Mouse (Mus musculus): Measurements from ENCODE around the gene Mapk8. TPM values are rescaled to one million over a fixed set of nuclear protein-coding genes. Genes with fewer than 3 reads are reported as not detected.

The Mapk8 gene
- total and polyA plus RNA-seq, 3 experiments: 27.5 to 47.5 TPM; not detected in 1

DNA sequence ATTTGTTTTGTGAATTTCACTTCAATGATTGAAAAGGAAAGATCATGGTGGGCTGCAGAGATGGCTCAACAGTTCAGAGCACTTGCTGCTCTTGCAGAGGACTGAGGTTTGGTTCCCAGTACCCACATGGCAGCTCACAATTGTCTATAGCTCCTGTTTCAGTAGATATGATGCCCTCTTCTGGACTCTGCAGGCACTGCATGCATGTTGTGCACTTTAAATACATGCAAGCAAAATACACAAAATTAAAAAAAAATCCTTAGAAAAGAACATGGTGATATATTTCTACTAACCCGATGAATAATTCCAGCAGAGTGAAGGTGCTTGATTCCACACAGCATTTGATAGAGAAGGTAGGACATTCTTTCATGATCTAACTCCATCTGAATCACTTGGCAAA, 44.6 kb downstream of the Mapk8 start:
- TF ChIP-seq SIN3A (IDR thresholded peaks at IDR 0.05; ENCODE audit: low read length) (no peak), CTCF (IDR thresholded peaks at IDR 0.05 in 2 of 3, conservative IDR thresholded peaks at IDR 0.05 in 1 of 3; ENCODE audit: control insufficient read depth in 1 of 3, insufficient read depth in 1 of 3, low read depth in 2 of 3, low read length in 3 of 3, poor library complexity in 1 of 3, severe bottlenecking in 1 of 3) (peak; percentile 13 to 65 (median 38); a peak in 4 of 6 replicates), SMC3 (IDR thresholded peaks at IDR 0.05; ENCODE audit: low read depth, low read length) (peak; percentile 17; the same call in 1 of the 2 replicates)
- H3K9ac ChIP-seq (ENCODE audit: control insufficient read depth, low read depth, low read length, poor library complexity, severe bottlenecking): no peak overlapping the region
- no peaks in the 10 kb centered on the region for H3K27me3 ChIP-seq (ENCODE audit: control insufficient read depth in 1 of 2, insufficient read depth in 2 of 2, low read length in 2 of 2)
- H3K79me2 ChIP-seq (ENCODE audit: control insufficient read depth, insufficient read depth, low read length, poor library complexity): no peaks in the 10 kb centered on the region; the same call in 1 of the 2 replicates
- peaks cover 0 to 8% of the 10 kb centered on the region in 2 experiments; a peak in 2 of 4 replicates for H3K36me3 ChIP-seq (ENCODE audit: control insufficient read depth in 1 of 2, insufficient read depth in 2 of 2, low read length in 2 of 2)
- H3K4me1 ChIP-seq (ENCODE audit: control insufficient read depth in 1 of 2, insufficient read depth in 2 of 2, low read length in 2 of 2): no peaks in the 10 kb centered on the region
- peak; percentile 61 for DNase-seq (ENCODE audit: low read depth, low spot score)
- no peak overlapping the region for H3K4me3 ChIP-seq (ENCODE audit: control insufficient read depth in 1 of 2, insufficient read depth in 1 of 2, low read depth in 2 of 2, low read length in 2 of 2)
- no peak overlapping the region for H3K27ac ChIP-seq (ENCODE audit: control insufficient read depth, low read depth, low read length)
- no peaks in the 10 kb centered on the region for H3K9me3 ChIP-seq (replicated peaks; ENCODE audit: insufficient read depth, low read length)

DNA sequence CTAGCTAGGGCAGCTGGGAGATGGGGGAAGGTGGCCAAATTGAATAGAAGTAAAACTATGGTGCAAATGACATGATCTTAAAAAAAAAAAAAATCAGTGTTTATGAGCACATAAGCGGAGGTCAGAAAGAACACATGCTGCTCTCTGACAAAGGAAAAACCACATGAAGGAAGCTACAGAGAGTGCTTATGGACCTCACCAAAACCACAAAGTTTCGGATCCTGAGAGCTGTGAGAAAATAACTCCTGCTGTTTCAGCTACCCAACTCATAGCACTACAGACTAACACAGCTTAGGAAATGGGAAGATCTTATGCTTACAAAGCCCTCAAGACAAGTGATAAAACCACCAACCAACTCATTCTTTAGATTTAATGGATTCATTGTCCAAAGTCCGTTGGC, 46.9 kb downstream of the Mapk8 start:
- TF ChIP-seq TCF12 (IDR thresholded peaks at IDR 0.05; ENCODE audit: low read depth, low read length) (no peak), SIN3A (IDR thresholded peaks at IDR 0.05; ENCODE audit: low read length) (no peak), HCFC1 (IDR thresholded peaks at IDR 0.05; ENCODE audit: low read depth, low read length) (no peak), CHD1 (IDR thresholded peaks at IDR 0.05; ENCODE audit: low read depth, low read length) (no peak), TAL1 (IDR thresholded peaks at IDR 0.05; ENCODE audit: low read length) (no peak), SMC3 (IDR thresholded peaks at IDR 0.05; ENCODE audit: low read depth, low read length) (no peak), E2F4 (IDR thresholded peaks at IDR 0.05; ENCODE audit: borderline replicate concordance, low read depth, low read length) (no peak), GATA1 (IDR thresholded peaks at IDR 0.05; ENCODE audit: low read depth, low read length) (no peak), MAX (IDR thresholded peaks at IDR 0.05; ENCODE audit: low read length) (no peak), POLR2AphosphoS2 (IDR thresholded peaks at IDR 0.05; ENCODE audit: low read length) (no peak), RCOR1 (IDR thresholded peaks at IDR 0.05; ENCODE audit: low read depth, low read length) (no peak), MAZ (IDR thresholded peaks at IDR 0.05; ENCODE audit: low read depth, low read length) (no peak), JUND (IDR thresholded peaks at IDR 0.05; ENCODE audit: low read depth, low read length) (no peak)
- no peak overlapping the region for H3K4me3 ChIP-seq (ENCODE audit: control insufficient read depth in 1 of 2, insufficient read depth in 1 of 2, low read depth in 2 of 2, low read length in 2 of 2)
- no peaks in the 10 kb centered on the region for H3K9me3 ChIP-seq (replicated peaks; ENCODE audit: insufficient read depth, low read length)
- no peaks in the 10 kb centered on the region for H3K27me3 ChIP-seq (ENCODE audit: control insufficient read depth in 1 of 2, insufficient read depth in 2 of 2, low read length in 2 of 2)
- peaks cover 0 to 4% of the 10 kb centered on the region in 2 experiments; a peak in 1 of 4 replicates for H3K36me3 ChIP-seq (ENCODE audit: control insufficient read depth in 1 of 2, insufficient read depth in 2 of 2, low read length in 2 of 2)
- no peaks in the 10 kb centered on the region; the same call in 1 of the 2 replicates for H3K79me2 ChIP-seq (ENCODE audit: control insufficient read depth, insufficient read depth, low read length, poor library complexity)
- no peak for DNase-seq (ENCODE audit: low read depth, low spot score)
- no peaks in the 10 kb centered on the region for H3K4me1 ChIP-seq (ENCODE audit: control insufficient read depth in 1 of 2, insufficient read depth in 2 of 2, low read length in 2 of 2)
- H3K9ac ChIP-seq (ENCODE audit: control insufficient read depth, low read depth, low read length, poor library complexity, severe bottlenecking): no peak overlapping the region
- no peak overlapping the region for H3K27ac ChIP-seq (ENCODE audit: control insufficient read depth, low read depth, low read length)
